Mouse (Mus musculus) myocyte (in vitro differentiated cells): ENCODE data around the gene Tk2. TPM values are rescaled to one million over a fixed set of nuclear protein-coding genes. Genes with fewer than 3 reads are reported as not detected.
A peak's percentile ranks its signal among the peaks of the same experiment; 100 is the strongest.

Experiments
- H3K27me3 ChIP-seq: one replicate; pipeline ENCODE4 v1.6.1; 2011; ENCODE audit not compliant: control insufficient read depth, insufficient read depth, insufficient read length
- H3K36me3 ChIP-seq: one replicate; pipeline ENCODE4 v1.6.1; 2011; ENCODE audit not compliant: control insufficient read depth, insufficient read depth
- H3K4me2 ChIP-seq: one replicate; pipeline ENCODE4 v1.6.1; 2011; ENCODE audit warnings: low read depth, control low read depth
- H3K4me3 ChIP-seq: one replicate; pipeline ENCODE4 v1.5.1; 2011; ENCODE audit warnings: mild to moderate bottlenecking, control low read depth, moderate library complexity
- H3K79me2 ChIP-seq: one replicate; pipeline ENCODE4 v1.6.1; 2011; ENCODE audit not compliant: control insufficient read depth, insufficient read depth
- H3ac ChIP-seq: one replicate; pipeline ENCODE4 v1.6.1; 2011; ENCODE audit not compliant: control insufficient read depth, insufficient read length
- CEBPB ChIP-seq: IDR thresholded peaks from 2 replicates; pipeline ENCODE4 v1.6.1; 2011; ENCODE audit warnings: mild to moderate bottlenecking, moderate library complexity; ENCODE audit not compliant: poor library complexity, insufficient read depth, severe bottlenecking
- MAX ChIP-seq: IDR thresholded peaks from one replicate; pipeline ENCODE4 v1.6.1; 2011; ENCODE audit warnings: low read depth, mild to moderate bottlenecking, control low read depth
- MYOD1 ChIP-seq, 3 experiments: IDR thresholded peaks; one replicate each; pipeline ENCODE4 v1.6.1; 2011; ENCODE audit warnings: control low read depth in 2 of 3, low read depth in 2 of 3, mild to moderate bottlenecking in 2 of 3, moderate library complexity in 1 of 3; ENCODE audit not compliant: insufficient read length in 2 of 3, control insufficient read depth in 1 of 3
- MYOG ChIP-seq, 3 experiments: IDR thresholded peaks; one replicate each; pipeline ENCODE4 v1.6.1; 2011; ENCODE audit warnings: control low read depth in 2 of 3, low read depth in 2 of 3, mild to moderate bottlenecking in 2 of 3; ENCODE audit not compliant: insufficient read length in 2 of 3, control insufficient read depth in 1 of 3, insufficient read depth in 1 of 3
- POLR2A ChIP-seq: IDR thresholded peaks from one replicate; pipeline ENCODE4 v1.6.1; 2011; ENCODE audit warnings: low read depth, mild to moderate bottlenecking, control low read depth, moderate library complexity; ENCODE audit not compliant: insufficient read length
- REST ChIP-seq: IDR thresholded peaks from one replicate; pipeline ENCODE4 v1.6.1; 2011; ENCODE audit warnings: mild to moderate bottlenecking, control low read depth, moderate library complexity; ENCODE audit not compliant: insufficient read depth, insufficient read length
- SRF ChIP-seq: IDR thresholded peaks from one replicate; pipeline ENCODE4 v1.6.1; 2011; ENCODE audit warnings: low read depth; ENCODE audit not compliant: control insufficient read depth, insufficient read length
- TCF12 ChIP-seq: IDR thresholded peaks from one replicate; pipeline ENCODE4 v1.6.1; 2011; ENCODE audit warnings: mild to moderate bottlenecking, control low read depth; ENCODE audit not compliant: poor library complexity, insufficient read depth, severe bottlenecking
- TCF3 ChIP-seq: IDR thresholded peaks from one replicate; pipeline ENCODE4 v1.6.1; 2011; ENCODE audit warnings: low read depth, control low read depth; ENCODE audit not compliant: insufficient read length
- USF1 ChIP-seq: IDR thresholded peaks from one replicate; pipeline ENCODE4 v1.6.1; 2011; ENCODE audit warnings: low read depth, mild to moderate bottlenecking, control low read depth, moderate library complexity
- polyA plus RNA-seq: library from polyadenylated mRNA; unstranded; fragments of >200 nt; fragmentation: generic; extraction: Trizol; gene quantifications from one replicate; pipeline ENCODE4 v1.2.1, GENCODE M21; 2012; ENCODE audit warnings: missing spikeins

Gene Tk2
- polyA plus RNA-seq, 1 experiment = 10.3 TPM

GRCm38 (mm10) chr8:104184905-104185304 is 63.5 kb downstream of the Tk2 start:
- H3ac ChIP-seq = no peak overlapping the region
- no peak for TF ChIP-seq CEBPB
- TF ChIP-seq MAX = no peak
- no peak for TF ChIP-seq TCF12
- TF ChIP-seq MYOG (IDR thresholded peaks at IDR 0.05; ENCODE audit: control insufficient read depth in 1 of 3, insufficient read depth in 1 of 3, insufficient read length in 2 of 3, low read depth in 2 of 3) = no peak
- no peak for TF ChIP-seq TCF3
- TF ChIP-seq REST = no peak
- no peak for TF ChIP-seq SRF
- no peak for TF ChIP-seq POLR2A
- TF ChIP-seq USF1 = no peak
- no peaks in the 10 kb centered on the region for H3K27me3 ChIP-seq
- H3K4me3 ChIP-seq = no peak overlapping the region
- no peaks in the 10 kb centered on the region for H3K36me3 ChIP-seq
- no peaks in the 10 kb centered on the region for H3K79me2 ChIP-seq
- H3K4me2 ChIP-seq = no peak overlapping the region

GRCm38 (mm10) chr8:104177054-104177453 is 71.3 kb downstream of the Tk2 start:
- H3K36me3 ChIP-seq = no peaks in the 10 kb centered on the region
- H3K27me3 ChIP-seq = no peaks in the 10 kb centered on the region
- TF ChIP-seq MYOD1 (IDR thresholded peaks at IDR 0.05; ENCODE audit: control insufficient read depth in 1 of 3, insufficient read length in 2 of 3, low read depth in 2 of 3) (peak in 1 of 3 experiments; percentile 22), CEBPB (no peak)
- no peak overlapping the region for H3K4me3 ChIP-seq
- H3K79me2 ChIP-seq = no peaks in the 10 kb centered on the region
- no peak overlapping the region for H3K4me2 ChIP-seq
- H3ac ChIP-seq = no peak overlapping the region

Other genes starting within 250 kb of the Tk2 start
- 0.11 TPM for gene Cdh5, start 146.9 kb downstream of the Tk2 start, polyA plus RNA-seq
- 0.34 TPM for gene Bean1, start 78.1 kb downstream of the Tk2 start, polyA plus RNA-seq
- 12.2 TPM for gene Cklf, start 2.3 kb upstream of the Tk2 start, polyA plus RNA-seq
- not detected for gene Cmtm2a, start 44.6 kb upstream of the Tk2 start, polyA plus RNA-seq
- gene Gm45711, start 61.5 kb upstream of the Tk2 start, polyA plus RNA-seq = not detected
- gene Cmtm1, start 61.6 kb upstream of the Tk2 start, polyA plus RNA-seq = not detected
- not detected for gene Gm11020, start 73.0 kb upstream of the Tk2 start, polyA plus RNA-seq
- not detected for gene Cmtm2b, start 73.7 kb upstream of the Tk2 start, polyA plus RNA-seq
- gene Cmtm3, start 90.9 kb upstream of the Tk2 start, polyA plus RNA-seq = 28.6 TPM
- 5.5 TPM for gene Cmtm4, start 147.2 kb upstream of the Tk2 start, polyA plus RNA-seq
- gene Dync1li2, start 194.5 kb upstream of the Tk2 start, polyA plus RNA-seq = 45.0 TPM